Mouse (Mus musculus) duodenum, adult 2 months (tissue): Measurements from ENCODE around the gene Slc7a10. TPM values are rescaled to one million over a fixed set of nuclear protein-coding genes. Genes with fewer than 3 reads are reported as not detected.

Experiments
- polyA plus RNA-seq: library from polyadenylated mRNA; depleted of rRNA; stranded (reverse); fragments of >200 nt; gene quantifications from 2 replicates; pipeline ENCODE4 v1.2.3, GENCODE M21; 2012; ENCODE audit warnings: low replicate concordance; rRNA removed

The Slc7a10 gene
- polyA plus RNA-seq, result 0.21 and 3.0 TPM in 2 replicates

GRCm38 (mm10) chr7:35185889-35186569 is at the start of gene Slc7a10:
TSS of gene Slc7a10 (plus strand) at chr7:35186385.

GRCm38 (mm10) chr7:35215225-35215624 is 29.0 kb downstream of the Slc7a10 start, which contains the start of gene Lrp3:
TSS of gene Lrp3 (minus strand) at chr7:35215498.

Other genes with a start within 250 kb of the Slc7a10 start
- gene Cebpg, start 129.8 kb upstream of the Slc7a10 start, polyA plus RNA-seq, result 2.1 and 3.6 TPM in 2 replicates
- gene Cebpa, start 67.1 kb upstream of the Slc7a10 start, polyA plus RNA-seq, result 66.5 and 135 TPM in 2 replicates
- 4.8 and 6.0 TPM in 2 replicates for gene Lrp3, start 29.1 kb downstream of the Slc7a10 start, polyA plus RNA-seq
- gene Gpatch1, start 132.1 kb downstream of the Slc7a10 start, polyA plus RNA-seq, result 0.78 and 1.1 TPM in 2 replicates
- 18.1 and 19.7 TPM in 2 replicates for gene Rhpn2, start 147.8 kb downstream of the Slc7a10 start, polyA plus RNA-seq
- gene Faap24, start 210.5 kb downstream of the Slc7a10 start, polyA plus RNA-seq, result 3.8 and 3.9 TPM in 2 replicates
- 6.6 and 10.2 TPM in 2 replicates for gene Cep89, start 210.7 kb downstream of the Slc7a10 start, polyA plus RNA-seq